Mouse (Mus musculus) embryonic fibroblast, embryonic 13.5 days (primary cell): ENCODE results near the gene Gnat1. TPM values are rescaled to one million over a fixed set of nuclear protein-coding genes. Genes with fewer than 3 reads are reported as not detected.
A peak's percentile ranks its signal among the peaks of the same experiment; 100 is the strongest.

Source experiments
- H3K27ac ChIP-seq: 2 replicates; pipeline ENCODE4 v1.5.1; 2012; ENCODE audit warnings: low read length, control low read depth, inconsistent platforms; ENCODE audit not compliant: insufficient read depth
- H3K4me1 ChIP-seq: 2 replicates; pipeline ENCODE4 v1.6.1; 2011; ENCODE audit warnings: low read length; ENCODE audit not compliant: control insufficient read depth, insufficient read depth
- H3K4me3 ChIP-seq: 2 replicates; pipeline ENCODE4 v1.5.1; 2011; ENCODE audit warnings: mild to moderate bottlenecking, control low read depth, low read length; ENCODE audit not compliant: insufficient read depth
- CTCF ChIP-seq: IDR thresholded peaks from 2 replicates; pipeline ENCODE4 v1.5.1; 2011; ENCODE audit warnings: mild to moderate bottlenecking, control low read depth, low read length, moderate library complexity, borderline replicate concordance; ENCODE audit not compliant: insufficient read depth
- POLR2A ChIP-seq: IDR thresholded peaks from 2 replicates; pipeline ENCODE4 v1.6.1; 2011; ENCODE audit warnings: low read depth, mild to moderate bottlenecking, control low read depth, low read length, moderate library complexity
- polyA plus RNA-seq: library from polyadenylated mRNA; stranded (reverse); fragments of >200 nt; gene quantifications from 2 replicates; pipeline ENCODE4 v1.2.4, GENCODE M21; 2011; ENCODE audit warnings: low read depth; ENCODE audit not compliant: missing spikeins, insufficient read length

The Gnat1 gene
- polyA plus RNA-seq, 1 experiment: not detected

GRCm38 (mm10) chr9:107714221-107714952 is 34.9 kb upstream of the Gnat1 start:
- H3K4me3 ChIP-seq: no peak overlapping the region
- TF ChIP-seq CTCF (no peak), POLR2A (no peak)
- H3K4me1 ChIP-seq: 0 out of 2 replicates have a peak, but pooled peaks cover 4% of the 10 kb centered on the region
- H3K27ac ChIP-seq: 0 out of 2 replicates have a peak overlapping the region, but pooled peaks have one; percentile 22

GRCm38 (mm10) chr9:107709697-107710483 is 30.4 kb upstream of the Gnat1 start, which contains the start of gene Sema3f:
TSS of gene Sema3f (minus strand) at chr9:107710475.
- peak within 1 kb of the TSS; percentile 58 for H3K4me3 ChIP-seq
- 0 out of 2 replicates have a peak within 1 kb of the TSS, but pooled peaks have one; percentile 44 for H3K27ac ChIP-seq
- H3K4me1 ChIP-seq: peaks cover 8% of the 10 kb centered on the region; the same call in 1 of the 2 replicates
- TF ChIP-seq CTCF (peak; percentile 39; the same call in 1 of the 2 replicates), POLR2A (peak; percentile 94)

- Histone ChIP-seq H3K27ac (0 out of 2 replicates have a peak overlapping the region, but pooled peaks have one; percentile 44), H3K4me3 (peak overlapping the region; percentile 58), H3K4me1 (peaks cover 4% of the 10 kb centered on the region)
- no peak for TF ChIP-seq POLR2A
- TF ChIP-seq CTCF: no peak
Measured at GRCm38 (mm10) chr9:107709096-107709696, 29.7 kb upstream of the Gnat1 start.

GRCm38 (mm10) chr9:107708439-107709095 is 29.1 kb upstream of the Gnat1 start:
- Histone ChIP-seq H3K27ac (peak overlapping the region; percentile 5; the same call in 1 of the 2 replicates), H3K4me1 (peaks cover 10% of the 10 kb centered on the region), H3K4me3 (peak overlapping the region; percentile 58)
- no peak for TF ChIP-seq POLR2A
- no peak for TF ChIP-seq CTCF

- peaks cover 13% of the 10 kb centered on the region for H3K4me1 ChIP-seq
- H3K4me3 ChIP-seq: peak overlapping the region; percentile 58
- 0 out of 2 replicates have a peak overlapping the region, but pooled peaks have one; percentile 12 for H3K27ac ChIP-seq
- no peak for TF ChIP-seq CTCF
- TF ChIP-seq POLR2A: peak; percentile 75
Measured at GRCm38 (mm10) chr9:107707701-107708438, 28.4 kb upstream of the Gnat1 start.

- peaks cover 18% of the 10 kb centered on the region for H3K4me1 ChIP-seq
- H3K4me3 ChIP-seq: peak overlapping the region; percentile 28
- 0 out of 2 replicates have a peak overlapping the region, but pooled peaks have one; percentile 3 for H3K27ac ChIP-seq
- TF ChIP-seq POLR2A (no peak; the same call in 1 of the 2 replicates), CTCF (no peak)
Measured at GRCm38 (mm10) chr9:107706781-107707211, 27.3 kb upstream of the Gnat1 start.

GRCm38 (mm10) chr9:107703337-107704122 is 24.0 kb upstream of the Gnat1 start:
- TF ChIP-seq CTCF: no peak
- no peak for TF ChIP-seq POLR2A
- Histone ChIP-seq H3K4me3 (no peak overlapping the region), H3K4me1 (peaks cover 41% of the 10 kb centered on the region), H3K27ac (peak overlapping the region; percentile 75)

GRCm38 (mm10) chr9:107702606-107703185 is 23.2 kb upstream of the Gnat1 start:
- H3K27ac ChIP-seq: peak overlapping the region; percentile 75
- no peak overlapping the region for H3K4me3 ChIP-seq
- H3K4me1 ChIP-seq: peaks cover 41% of the 10 kb centered on the region
- no peak for TF ChIP-seq CTCF
- TF ChIP-seq POLR2A: no peak
